ENCODE assay signal across 23 mouse cellular contexts in genomic region chr12:36523515-36523914, GRCm38 (mm10).
DNase-seq lines count a peak whose midpoint lies in the region; ATAC-seq and TF ChIP-seq lines count a peak whose summit lies in the region.
"Had no signal": no experiment of that assay in that cellular context is flagged by ENCODE, and none has a peak within 500 bp of the region (broad histone marks: within the 10 kb centered on the region; RNA-seq: fewer than 3 reads in every experiment).

No protein-coding gene starts in this region.

- H3K27ac ChIP-seq in kidney, adult 2 months (ENCODE audit: insufficient read depth, low read depth, low read length): no peak overlapping the region
- H3K27ac ChIP-seq in kidney, embryonic 14.5 days (ENCODE audit: low read depth, low read length): no peak overlapping the region
- no peak overlapping the region for H3K27ac ChIP-seq in intestine, embryonic 15.5 days
- H3K27ac ChIP-seq in stomach, embryonic 16.5 days (ENCODE audit: low read length): peak overlapping the region; percentile 8; the same call in 1 of the 2 replicates
- no peak overlapping the region for H3K27ac ChIP-seq in heart, adult 2 months
- H3K27ac ChIP-seq: forebrain, embryonic 12.5 days; heart, embryonic 13.5 days; liver, embryonic 15.5 days; lung, embryonic 15.5 days; neural tube, embryonic 12.5 days had no signal

- TF ChIP-seq EP300 in heart, adult 2 months (IDR thresholded peaks at IDR 0.05; ENCODE audit: insufficient read depth, low read depth, low read length): no peak

- no peak overlapping the region for H3K9ac ChIP-seq in kidney, embryonic 14.5 days (ENCODE audit: low read depth, low read length)
- H3K9ac ChIP-seq in intestine, embryonic 15.5 days: no peak overlapping the region
- H3K9ac ChIP-seq in stomach, embryonic 16.5 days (ENCODE audit: low read length): no peak overlapping the region
- no peak overlapping the region for H3K9ac ChIP-seq in heart, adult 2 months (ENCODE audit: low read depth, low read length)
- H3K9ac ChIP-seq: forebrain, embryonic 12.5 days; heart, embryonic 13.5 days; liver, embryonic 15.5 days; lung, embryonic 15.5 days; neural tube, embryonic 12.5 days had no signal

- TF ChIP-seq POLR2A in kidney, adult 2 months (IDR thresholded peaks at IDR 0.05; ENCODE audit: low read depth, low read length): no peak
- TF ChIP-seq POLR2A in heart, adult 2 months (IDR thresholded peaks at IDR 0.05; ENCODE audit: insufficient read depth, low read depth, low read length): no peak

- H3K36me3 ChIP-seq in kidney, adult 2 months (ENCODE audit: control insufficient read depth, insufficient read depth, low read length): no peaks in the 10 kb centered on the region
- H3K36me3 ChIP-seq in kidney, embryonic 14.5 days (ENCODE audit: control insufficient read depth, insufficient read depth, low read length): no peaks in the 10 kb centered on the region
- no peaks in the 10 kb centered on the region for H3K36me3 ChIP-seq in intestine, embryonic 15.5 days
- H3K36me3 ChIP-seq in stomach, embryonic 16.5 days (ENCODE audit: control insufficient read depth, insufficient read depth, low read length): no peaks in the 10 kb centered on the region
- H3K36me3 ChIP-seq in heart, adult 2 months (ENCODE audit: control insufficient read depth, insufficient read depth, low read length): no peaks in the 10 kb centered on the region
- H3K36me3 ChIP-seq: forebrain, embryonic 12.5 days; heart, embryonic 13.5 days; liver, embryonic 15.5 days; lung, embryonic 15.5 days; neural tube, embryonic 12.5 days had no signal

- no peaks in the 10 kb centered on the region for H3K79me2 ChIP-seq in heart, adult 2 months (replicated peaks; ENCODE audit: control insufficient read depth, insufficient read depth, low read length)

- no peaks in the 10 kb centered on the region for H3K27me3 ChIP-seq in kidney, adult 2 months (replicated peaks; ENCODE audit: control insufficient read depth, insufficient read depth, low read length)
- no peaks in the 10 kb centered on the region for H3K27me3 ChIP-seq in kidney, embryonic 14.5 days (ENCODE audit: control insufficient read depth, insufficient read depth, low read length)
- H3K27me3 ChIP-seq in intestine, embryonic 15.5 days (replicated peaks): no peaks in the 10 kb centered on the region
- H3K27me3 ChIP-seq in stomach, embryonic 16.5 days (ENCODE audit: control insufficient read depth, insufficient read depth, low read length): no peaks in the 10 kb centered on the region
- no peaks in the 10 kb centered on the region for H3K27me3 ChIP-seq in heart, adult 2 months (ENCODE audit: control insufficient read depth, insufficient read depth, low read length)
- H3K27me3 ChIP-seq: forebrain, embryonic 12.5 days; heart, embryonic 13.5 days; liver, embryonic 15.5 days; lung, embryonic 15.5 days; megakaryocyte, embryonic 14.5 days; neural tube, embryonic 12.5 days; Patski had no signal

- intact Hi-C loops in heart, adult 2 months (cut with DNase I): no loop called here

- no peaks in the 10 kb centered on the region for H3K9me3 ChIP-seq in kidney, embryonic 14.5 days (ENCODE audit: control insufficient read depth, low read length)
- no peaks in the 10 kb centered on the region for H3K9me3 ChIP-seq in intestine, embryonic 15.5 days
- H3K9me3 ChIP-seq in stomach, embryonic 16.5 days (replicated peaks; ENCODE audit: control insufficient read depth, low read length): no peaks in the 10 kb centered on the region
- H3K9me3 ChIP-seq: forebrain, embryonic 12.5 days; heart, embryonic 13.5 days; liver, embryonic 15.5 days; lung, embryonic 15.5 days; megakaryocyte, embryonic 14.5 days; neural tube, embryonic 12.5 days had no signal

- WGBS in kidney, adult 2 months: 71% methylated on average over 2 of the region's 2 CpGs
- 90% methylated on average over 2 of the region's 2 CpGs for WGBS in kidney, embryonic 14.5 days
- 64% methylated on average over 2 of the region's 2 CpGs for WGBS in intestine, embryonic 15.5 days
- 74% methylated on average over 2 of the region's 2 CpGs for WGBS in stomach, embryonic 16.5 days
- 74% methylated on average over 2 of the region's 2 CpGs for WGBS in heart, adult 2 months

- no peak overlapping the region for H3K4me3 ChIP-seq in kidney, adult 2 months (ENCODE audit: insufficient read depth, low read depth, low read length)
- no peak overlapping the region for H3K4me3 ChIP-seq in kidney, embryonic 14.5 days (ENCODE audit: low read length)
- no peak overlapping the region for H3K4me3 ChIP-seq in intestine, embryonic 15.5 days (replicated peaks)
- H3K4me3 ChIP-seq in stomach, embryonic 16.5 days (replicated peaks; ENCODE audit: low read length): no peak overlapping the region
- H3K4me3 ChIP-seq in heart, adult 2 months: no peak overlapping the region
- H3K4me3 ChIP-seq: forebrain, embryonic 12.5 days; heart, embryonic 13.5 days; liver, embryonic 15.5 days; lung, embryonic 15.5 days; megakaryocyte, embryonic 14.5 days; neural tube, embryonic 12.5 days had no signal

- no peak for TF ChIP-seq CTCF in kidney, adult 2 months (conservative IDR thresholded peaks at IDR 0.05; ENCODE audit: insufficient read depth, insufficient read length, low read depth, low read length)
- TF ChIP-seq CTCF in heart, adult 2 months (IDR thresholded peaks at IDR 0.05): no peak

- peaks cover 5% of the 10 kb centered on the region; the same call in 1 of the 2 replicates for H3K4me1 ChIP-seq in kidney, adult 2 months (ENCODE audit: control insufficient read depth, insufficient read depth, low read length)
- no peaks in the 10 kb centered on the region for H3K4me1 ChIP-seq in kidney, embryonic 14.5 days (ENCODE audit: control insufficient read depth, insufficient read depth, low read length)
- H3K4me1 ChIP-seq in intestine, embryonic 15.5 days (replicated peaks): no peaks in the 10 kb centered on the region
- H3K4me1 ChIP-seq in stomach, embryonic 16.5 days (ENCODE audit: control insufficient read depth, insufficient read depth, low read length): no peaks in the 10 kb centered on the region
- H3K4me1 ChIP-seq in heart, adult 2 months (ENCODE audit: control insufficient read depth, insufficient read depth, low read length): no peaks in the 10 kb centered on the region
- H3K4me1 ChIP-seq: forebrain, embryonic 12.5 days; liver, embryonic 15.5 days; lung, embryonic 15.5 days; megakaryocyte, embryonic 14.5 days; neural tube, embryonic 12.5 days had no signal

- DNase-seq in kidney, adult 2 months: peak; percentile 77
- peak; percentile 38 for DNase-seq in kidney, postnatal 14 days
- DNase-seq in ovary, postnatal 36 days (ENCODE audit: low spot score): no peak
- no peak for DNase-seq in heart, adult 2 months
- DNase-seq: cerebellum, adult 11-12 months; cerebellum, postnatal 10 days; gastrocnemius, postnatal 25 days; heart, adult 18-20 months; heart, postnatal 14 days; lung, postnatal 36 days; midbrain, embryonic 14.5 days; right cerebral cortex, postnatal 4 days had no signal

- ATAC-seq in kidney, embryonic 14.5 days (ENCODE audit: low FRiP score, low TSS enrichment): no peak
- ATAC-seq in intestine, embryonic 15.5 days: peak; percentile 98
- ATAC-seq in stomach, embryonic 16.5 days (ENCODE audit: insufficient read depth, low FRiP score): peak; percentile 44; the same call in 1 of the 2 replicates
- ATAC-seq: CD4-positive, CD25-positive, alpha-beta regulatory T cell, adult 4 months; Patski had no signal

- H3K4me2 ChIP-seq in kidney, embryonic 14.5 days (replicated peaks; ENCODE audit: low read depth, low read length): no peak overlapping the region
- H3K4me2 ChIP-seq in intestine, embryonic 15.5 days (replicated peaks): no peak overlapping the region
- H3K4me2 ChIP-seq in stomach, embryonic 16.5 days (ENCODE audit: low read depth, low read length): no peak overlapping the region
- H3K4me2 ChIP-seq: forebrain, embryonic 12.5 days; heart, embryonic 13.5 days; liver, embryonic 15.5 days; lung, embryonic 15.5 days; neural tube, embryonic 12.5 days had no signal

Comparison
In these comparisons a context has a peak if more than half of its experiments do, and no peak if none do; other contexts are left out.
1. DNase-seq: peak in kidney, adult 2 months (single experiment) and kidney, postnatal 14 days (single experiment); none in ovary, postnatal 36 days (single experiment) and heart, adult 2 months (0 of 2).